Mouse (Mus musculus): ENCODE measurements at regions not wholly inside any gene's neighbourhood (a gene's known extent, or its start where the extent isn't known, plus 50 kb on each side); places are given as distances from the start of the nearest gene placed in this dataset.

GRCm38 (mm10) chr1:120733683-120734082, 131.5 kb downstream of the En1 start:
- TF ChIP-seq EP300 (optimal IDR thresholded peaks at IDR 0.05): no peak
- TF ChIP-seq CTCF (IDR thresholded peaks at IDR 0.05; ENCODE audit: low read depth): no peak

Data from stomach, postnatal 0 days (tissue).